Mouse (Mus musculus) hindbrain, embryonic 10.5 days (tissue): ENCODE results near the gene Agbl4. TPM values are rescaled to one million over a fixed set of nuclear protein-coding genes. Genes with fewer than 3 reads are reported as not detected.

Experiments
- DNase-seq: peaks from one replicate; pipeline ENCODE4 v3.0.0-alpha.2; 2017; ENCODE audit warnings: low spot score
- H3K27ac ChIP-seq: fragments of 300-500 bp; sonication (generic); 2 replicates; pipeline ENCODE4 v1.5.1; 2016; ENCODE audit warnings: mild to moderate bottlenecking, moderate library complexity
- H3K27me3 ChIP-seq: fragments of 300-500 bp; sonication (generic); 2 replicates; pipeline ENCODE4 v1.6.1; 2016; ENCODE audit warnings: mild to moderate bottlenecking; ENCODE audit not compliant: poor library complexity, insufficient read depth, severe bottlenecking
- H3K36me3 ChIP-seq: fragments of 300-500 bp; sonication (generic); 2 replicates; pipeline ENCODE4 v1.6.1; 2016; ENCODE audit warnings: mild to moderate bottlenecking, moderate library complexity
- H3K4me1 ChIP-seq: fragments of 300-500 bp; sonication (generic); replicated peaks from 2 replicates; pipeline ENCODE4 v1.6.1; 2016; ENCODE audit warnings: mild to moderate bottlenecking
- H3K4me3 ChIP-seq: fragments of 300-500 bp; sonication (generic); 2 replicates; pipeline ENCODE4 v1.5.1; 2016; ENCODE audit warnings: mild to moderate bottlenecking, moderate library complexity
- H3K9me3 ChIP-seq: fragments of 300-500 bp; sonication (generic); 2 replicates; pipeline ENCODE4 v1.6.1; 2016; ENCODE audit warnings: mild to moderate bottlenecking, moderate library complexity
- WGBS: fragments of 180-500 bp; shearing (Covaris S2); methylation state at CpG from one replicate; pipeline ENCODE4 v1.1.7; 2016; 5-methylcytosine and 5-hydroxymethylcytosine counted together
- polyA plus RNA-seq: library from polyadenylated mRNA; unstranded; fragments of >200 nt; fragmentation: Nextera tagmentation; extraction: Ambion mirVana; gene quantifications from 2 replicates; pipeline ENCODE4 v1.2.1, GENCODE M21; 2016

The Agbl4 gene
- polyA plus RNA-seq, 1 experiment from 2014 or later, result 1.4 TPM

- Histone ChIP-seq H3K27me3 (no peaks in the 10 kb centered on the region), H3K4me3 (no peak overlapping the region), H3K36me3 (no peaks in the 10 kb centered on the region), H3K9me3 (no peaks in the 10 kb centered on the region), H3K4me1 (peaks cover 14% of the 10 kb centered on the region), H3K27ac (no peak overlapping the region)
- DNase-seq, result no peak
- 89% methylated on average over 10 of the region's 10 CpGs for WGBS
Observed at GRCm38 (mm10) chr4:111577087-111577773, 1179.8 kb downstream of the Agbl4 start.

DNA sequence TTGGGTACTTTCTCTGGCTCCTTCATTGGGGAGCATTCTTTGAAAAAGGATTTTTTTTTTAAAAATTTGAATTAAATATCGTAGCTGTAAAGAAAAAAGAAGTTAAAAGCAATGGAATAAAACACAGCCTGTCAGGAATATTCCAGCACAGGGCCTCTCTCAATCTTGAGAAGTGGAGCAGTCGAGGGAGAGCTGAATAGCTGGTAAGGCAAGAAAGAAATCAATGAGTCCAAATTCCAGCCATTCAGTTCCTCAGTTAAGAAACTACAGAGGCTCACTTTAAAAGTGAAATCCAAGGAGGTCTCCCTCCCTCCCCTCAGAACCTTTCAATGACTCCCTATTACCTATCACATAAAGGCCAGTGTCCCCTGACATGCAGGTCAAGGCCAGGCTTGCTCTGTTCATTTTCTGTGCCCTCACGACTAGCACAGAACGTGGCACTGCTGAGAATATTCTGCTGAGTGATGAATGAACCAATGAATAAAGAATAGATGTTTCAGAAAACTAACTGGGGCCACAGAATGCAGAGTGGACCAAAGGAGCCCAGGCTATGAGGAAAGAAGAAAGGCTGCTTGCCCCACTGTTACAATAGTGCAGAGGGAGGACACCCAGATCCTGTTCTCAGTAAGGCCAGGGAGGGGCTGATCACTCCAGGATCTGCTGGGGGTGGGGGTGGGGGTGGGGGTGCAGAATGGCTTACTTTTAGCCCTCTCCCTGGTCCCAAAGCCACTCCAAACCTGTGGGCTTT lies 1181.8 kb downstream of the Agbl4 start:
- Histone ChIP-seq H3K4me1 (peaks cover 14% of the 10 kb centered on the region), H3K27ac (no peak overlapping the region), H3K4me3 (no peak overlapping the region), H3K27me3 (no peaks in the 10 kb centered on the region), H3K9me3 (no peaks in the 10 kb centered on the region), H3K36me3 (no peaks in the 10 kb centered on the region)
- 38% methylated on average over 4 of the region's 4 CpGs for WGBS
- DNase-seq, result peak; percentile 17

- no peaks in the 10 kb centered on the region for H3K9me3 ChIP-seq
- H3K4me3 ChIP-seq, result no peak overlapping the region
- H3K36me3 ChIP-seq, result no peaks in the 10 kb centered on the region
- 39% methylated on average over 4 of the region's 4 CpGs for WGBS
- H3K27me3 ChIP-seq, result no peaks in the 10 kb centered on the region
- DNase-seq, result no peak
- H3K4me1 ChIP-seq, result peaks cover 14% of the 10 kb centered on the region
- H3K27ac ChIP-seq, result no peak overlapping the region
Observed at GRCm38 (mm10) chr4:111579863-111580224, 1182.4 kb downstream of the Agbl4 start.

DNA sequence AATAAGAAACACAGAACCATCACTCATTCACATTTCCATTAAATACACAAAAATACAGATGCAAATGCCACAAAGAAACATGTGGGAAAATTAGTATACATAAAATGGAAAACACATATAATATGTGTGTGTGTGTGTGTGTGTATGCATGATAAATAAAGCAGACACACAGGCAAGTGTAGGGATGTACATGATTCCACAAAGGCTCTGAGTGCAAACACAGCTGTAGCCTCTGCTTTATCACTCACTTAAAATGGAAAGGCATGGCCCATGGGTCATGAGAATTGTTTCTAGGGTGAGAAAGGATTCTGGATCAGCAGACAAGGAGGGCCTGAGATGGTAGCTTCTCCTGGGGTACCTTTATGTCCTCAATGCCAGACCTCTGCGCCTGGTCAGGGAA lies 1182.8 kb downstream of the Agbl4 start:
- no peak for DNase-seq
- H3K27ac ChIP-seq, result no peak overlapping the region
- no peak overlapping the region for H3K4me3 ChIP-seq
- no peaks in the 10 kb centered on the region for H3K36me3 ChIP-seq
- peaks cover 14% of the 10 kb centered on the region for H3K4me1 ChIP-seq
- no peaks in the 10 kb centered on the region for H3K27me3 ChIP-seq
- no peaks in the 10 kb centered on the region for H3K9me3 ChIP-seq
- 90% methylated on average over 1 of the region's 1 CpGs for WGBS

- no peaks in the 10 kb centered on the region for H3K36me3 ChIP-seq
- H3K9me3 ChIP-seq, result no peaks in the 10 kb centered on the region
- H3K27ac ChIP-seq, result no peak overlapping the region; the same call in 1 of the 2 replicates
- WGBS, result 81% methylated on average over 10 of the region's 10 CpGs
- no peak for DNase-seq
- peaks cover 14% of the 10 kb centered on the region for H3K4me1 ChIP-seq
- no peak overlapping the region for H3K4me3 ChIP-seq
- no peaks in the 10 kb centered on the region for H3K27me3 ChIP-seq
Observed at GRCm38 (mm10) chr4:111583562-111584237, 1186.2 kb downstream of the Agbl4 start.

DNA sequence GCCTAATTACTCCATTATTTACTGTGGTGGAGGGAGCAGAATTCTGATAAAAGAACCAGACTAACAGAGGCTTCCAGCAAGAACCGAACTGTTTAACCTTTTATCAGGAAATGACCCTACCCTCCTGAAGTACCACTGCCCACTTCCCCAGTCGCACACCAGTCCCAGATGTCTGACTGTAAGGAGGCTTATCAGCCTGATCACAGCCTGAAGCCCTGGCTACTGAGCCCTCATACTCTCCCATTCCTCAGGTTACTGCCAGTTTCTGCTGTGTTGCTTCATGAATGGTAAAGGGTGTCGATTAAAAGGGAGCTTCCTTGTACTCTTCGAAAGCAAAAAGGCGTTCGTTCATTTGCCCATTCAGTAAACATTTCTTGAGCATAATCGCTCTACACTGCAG lies 1186.8 kb downstream of the Agbl4 start:
- H3K36me3 ChIP-seq, result no peaks in the 10 kb centered on the region
- H3K4me1 ChIP-seq, result peaks cover 12% of the 10 kb centered on the region
- H3K27ac ChIP-seq, result no peak overlapping the region
- WGBS, result 88% methylated on average over 7 of the region's 7 CpGs
- no peaks in the 10 kb centered on the region for H3K9me3 ChIP-seq
- no peak overlapping the region for H3K4me3 ChIP-seq
- no peaks in the 10 kb centered on the region for H3K27me3 ChIP-seq
- no peak for DNase-seq

GRCm38 (mm10) chr4:111588211-111588610 lies 1190.8 kb downstream of the Agbl4 start:
- 91% methylated on average over 1 of the region's 1 CpGs for WGBS
- H3K9me3 ChIP-seq, result no peaks in the 10 kb centered on the region

DNA sequence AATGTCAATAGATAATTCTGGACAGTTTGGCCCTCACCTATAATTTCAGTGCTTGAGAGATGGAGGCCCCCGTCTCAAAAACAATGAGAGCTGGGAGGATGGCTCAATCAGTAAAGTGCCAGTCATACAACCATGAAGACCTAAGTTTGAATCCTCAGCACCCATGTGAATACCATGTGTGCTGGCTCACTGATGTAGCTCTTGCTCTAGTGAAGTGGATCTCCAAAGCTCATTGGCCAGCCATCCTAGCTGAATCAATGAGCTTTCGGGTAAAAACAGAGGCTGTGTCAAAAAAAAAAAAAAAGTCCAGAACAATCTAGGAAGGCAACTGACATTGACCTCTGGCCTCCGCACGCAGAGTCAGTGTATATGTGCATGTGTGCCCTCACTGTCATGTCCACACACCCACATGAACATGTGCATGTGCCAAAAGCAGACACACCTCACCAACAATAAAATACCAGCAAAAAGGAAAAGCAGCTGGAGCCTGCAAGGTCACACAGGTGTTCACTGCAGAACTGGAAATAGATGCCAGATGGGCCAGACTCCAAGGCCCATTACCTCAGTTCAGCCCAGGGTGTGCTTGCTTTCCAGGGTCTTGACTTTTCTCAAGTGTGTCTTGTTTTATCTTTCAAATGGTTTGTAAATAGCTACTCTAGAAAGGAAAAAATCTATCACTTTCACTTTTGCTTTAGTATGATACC lies 1192.2 kb downstream of the Agbl4 start:
- no peaks in the 10 kb centered on the region for H3K36me3 ChIP-seq
- no peak for DNase-seq
- no peaks in the 10 kb centered on the region for H3K27me3 ChIP-seq
- H3K4me1 ChIP-seq, result no peaks in the 10 kb centered on the region
- H3K9me3 ChIP-seq, result no peaks in the 10 kb centered on the region
- 88% methylated on average over 4 of the region's 4 CpGs for WGBS
- H3K4me3 ChIP-seq, result no peak overlapping the region
- no peak overlapping the region for H3K27ac ChIP-seq

More at GRCm38 (mm10) chr4:111588211-111588610, 1190.8 kb downstream of the Agbl4 start:
- Histone ChIP-seq H3K4me1 (no peaks in the 10 kb centered on the region), H3K27me3 (no peaks in the 10 kb centered on the region), H3K4me3 (no peak overlapping the region), H3K27ac (no peak overlapping the region), H3K36me3 (no peaks in the 10 kb centered on the region)
- DNase-seq, result no peak

DNA sequence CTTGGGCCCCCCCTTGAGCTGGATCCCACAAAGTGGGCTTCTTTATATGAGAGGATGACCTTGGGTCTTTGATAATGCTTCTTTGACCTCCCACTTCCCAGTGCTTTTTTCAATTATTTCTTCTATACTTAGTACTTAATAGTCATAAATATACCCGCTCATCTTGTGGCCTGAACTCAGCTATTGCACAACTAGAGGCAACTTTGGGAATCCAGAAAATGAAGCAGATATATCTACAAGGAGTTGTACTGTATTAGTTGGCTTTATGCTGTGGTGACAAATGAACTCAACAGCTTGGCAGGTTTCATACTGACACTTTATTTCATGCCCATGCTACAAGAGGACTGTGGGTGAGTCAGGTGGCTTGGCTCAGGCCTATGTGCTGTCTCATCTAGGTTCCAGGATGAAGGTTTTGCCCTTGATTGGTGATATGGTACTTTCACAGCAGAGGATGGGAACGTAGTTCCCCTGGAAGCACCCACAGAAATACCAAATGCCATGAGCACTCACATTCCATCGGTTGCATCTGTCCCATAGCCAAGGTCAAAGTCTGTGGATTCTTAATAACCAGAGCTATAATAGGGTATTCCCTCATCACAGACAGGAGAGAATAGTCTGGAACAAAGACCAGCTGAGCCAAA lies 1197.3 kb downstream of the Agbl4 start:
- 89% methylated on average over 3 of the region's 3 CpGs for WGBS
- no peak overlapping the region for H3K27ac ChIP-seq

GRCm38 (mm10) chr4:111597249-111597661 lies 1199.8 kb downstream of the Agbl4 start:
- Histone ChIP-seq H3K36me3 (no peaks in the 10 kb centered on the region), H3K9me3 (no peaks in the 10 kb centered on the region), H3K4me3 (no peak overlapping the region), H3K27me3 (no peaks in the 10 kb centered on the region), H3K27ac (no peak overlapping the region), H3K4me1 (no peaks in the 10 kb centered on the region)
- 92% methylated on average over 2 of the region's 2 CpGs for WGBS
- no peak for DNase-seq

More for the DNA sequence above, 1197.3 kb downstream of the Agbl4 start:
- no peak for DNase-seq
- Histone ChIP-seq H3K4me1 (no peaks in the 10 kb centered on the region), H3K36me3 (no peaks in the 10 kb centered on the region), H3K9me3 (no peaks in the 10 kb centered on the region), H3K4me3 (no peak overlapping the region), H3K27me3 (no peaks in the 10 kb centered on the region)

DNA sequence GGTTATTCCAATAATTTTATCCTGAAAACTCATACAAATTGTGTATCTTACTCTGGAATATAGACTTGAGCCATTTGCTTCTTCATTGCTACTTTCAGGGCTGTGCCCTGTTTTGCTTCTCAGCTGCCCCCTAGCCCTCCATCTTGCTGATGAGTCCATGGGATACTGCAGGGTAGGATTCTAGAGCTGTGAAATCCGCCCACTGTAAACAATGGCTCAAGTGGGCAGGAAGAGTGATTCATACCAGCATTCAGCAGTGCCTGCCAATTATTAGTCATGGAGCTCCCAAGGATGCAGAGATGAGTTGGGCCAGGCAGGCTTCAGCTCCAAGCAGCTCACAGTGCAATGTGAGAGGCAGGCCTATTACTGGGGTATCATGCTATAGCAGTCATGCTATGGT lies 1200.5 kb downstream of the Agbl4 start:
- H3K9me3 ChIP-seq, result no peaks in the 10 kb centered on the region
- H3K4me3 ChIP-seq, result no peak overlapping the region
- no peaks in the 10 kb centered on the region for H3K27me3 ChIP-seq
- H3K27ac ChIP-seq, result no peak overlapping the region
- H3K36me3 ChIP-seq, result no peaks in the 10 kb centered on the region
- WGBS, result 85% methylated on average over 1 of the region's 1 CpGs
- no peak for DNase-seq
- H3K4me1 ChIP-seq, result no peaks in the 10 kb centered on the region

DNA sequence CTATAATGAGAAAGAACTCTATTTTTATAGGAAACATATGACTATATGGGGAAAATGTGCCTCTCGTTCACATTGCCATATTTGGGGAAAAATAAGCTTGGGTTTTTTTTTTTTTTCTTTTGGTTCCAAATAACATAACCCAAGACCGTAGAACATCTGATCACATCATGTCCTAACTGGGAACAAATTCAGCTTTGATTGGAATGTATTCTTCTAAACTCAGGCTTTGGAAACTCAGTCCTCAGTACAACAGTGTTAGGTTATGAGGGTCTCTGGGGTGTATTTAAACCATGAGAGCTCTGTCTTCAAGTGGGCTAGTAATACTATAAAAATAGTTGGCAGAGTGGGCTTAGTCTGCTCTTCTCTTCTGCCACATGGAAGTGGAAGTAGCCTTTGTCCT lies 1205.7 kb downstream of the Agbl4 start:
- Histone ChIP-seq H3K36me3 (no peaks in the 10 kb centered on the region), H3K9me3 (no peaks in the 10 kb centered on the region), H3K4me3 (no peak overlapping the region), H3K27me3 (no peaks in the 10 kb centered on the region), H3K4me1 (0 out of 2 replicates have a peak, but pooled peaks cover 6% of the 10 kb centered on the region), H3K27ac (no peak overlapping the region)
- DNase-seq, result no peak
- WGBS, result 88% methylated on average over 2 of the region's 2 CpGs
